20 mouse cellular contexts compared by ENCODE assay signal in genomic region chr8:128276475-128276874, GRCm38 (mm10).
"Had no signal": no experiment of that assay in that cellular context is flagged by ENCODE, and none has a peak within 500 bp of the region (broad histone marks: within the 10 kb centered on the region; RNA-seq: fewer than 3 reads in every experiment).

No protein-coding gene starts in this region.

- DNase-seq: liver, postnatal 0 days; lung, adult 2 months; lung, postnatal 4 days; midbrain, embryonic 14.5 days; retina, postnatal 1 day; right cerebral cortex, adult 18-20 months; right cerebral cortex, postnatal 25 days; right cerebral cortex, postnatal 4 days; spleen, adult 18-20 months; thymus, adult 18-20 months; thymus, postnatal 14 days; thymus, postnatal 36 days had no signal

- ATAC-seq: liver, postnatal 0 days; lung, postnatal 0 days; midbrain, embryonic 16.5 days had no signal

- H3K4me1 ChIP-seq: neural tube, embryonic 13.5 days; neural tube, embryonic 15.5 days had no signal

- H3K9ac ChIP-seq: liver, postnatal 0 days; lung, embryonic 15.5 days; midbrain, embryonic 12.5 days; neural tube, embryonic 13.5 days; neural tube, embryonic 15.5 days had no signal

- H3K36me3 ChIP-seq: lung, embryonic 15.5 days; midbrain, embryonic 10.5 days; midbrain, embryonic 12.5 days; neural tube, embryonic 13.5 days; neural tube, embryonic 15.5 days had no signal

- H3K4me3 ChIP-seq: lung, embryonic 15.5 days; midbrain, embryonic 10.5 days; midbrain, embryonic 12.5 days; myocyte; neural tube, embryonic 13.5 days; neural tube, embryonic 15.5 days had no signal

- H3K27me3 ChIP-seq: lung, embryonic 15.5 days; midbrain, embryonic 12.5 days; neural tube, embryonic 13.5 days; neural tube, embryonic 15.5 days had no signal

- H3K9me3 ChIP-seq: lung, embryonic 15.5 days; midbrain, embryonic 10.5 days; midbrain, embryonic 12.5 days; neural tube, embryonic 13.5 days; neural tube, embryonic 15.5 days had no signal

- H3K27ac ChIP-seq: lung, embryonic 15.5 days; midbrain, embryonic 10.5 days; midbrain, embryonic 12.5 days; neural tube, embryonic 13.5 days; neural tube, embryonic 15.5 days had no signal

- H3K4me2 ChIP-seq: lung, embryonic 15.5 days; midbrain, embryonic 12.5 days; neural tube, embryonic 13.5 days; neural tube, embryonic 15.5 days had no signal
